Mouse (Mus musculus): ENCODE measurements around the gene Sept9.

The Sept9 gene

GRCm38 (mm10) chr11:117349429-117350363 lies 150.2 kb downstream of the Sept9 start:
- DNase-seq = peak in 1 of 2 experiments; percentile 41

DNA sequence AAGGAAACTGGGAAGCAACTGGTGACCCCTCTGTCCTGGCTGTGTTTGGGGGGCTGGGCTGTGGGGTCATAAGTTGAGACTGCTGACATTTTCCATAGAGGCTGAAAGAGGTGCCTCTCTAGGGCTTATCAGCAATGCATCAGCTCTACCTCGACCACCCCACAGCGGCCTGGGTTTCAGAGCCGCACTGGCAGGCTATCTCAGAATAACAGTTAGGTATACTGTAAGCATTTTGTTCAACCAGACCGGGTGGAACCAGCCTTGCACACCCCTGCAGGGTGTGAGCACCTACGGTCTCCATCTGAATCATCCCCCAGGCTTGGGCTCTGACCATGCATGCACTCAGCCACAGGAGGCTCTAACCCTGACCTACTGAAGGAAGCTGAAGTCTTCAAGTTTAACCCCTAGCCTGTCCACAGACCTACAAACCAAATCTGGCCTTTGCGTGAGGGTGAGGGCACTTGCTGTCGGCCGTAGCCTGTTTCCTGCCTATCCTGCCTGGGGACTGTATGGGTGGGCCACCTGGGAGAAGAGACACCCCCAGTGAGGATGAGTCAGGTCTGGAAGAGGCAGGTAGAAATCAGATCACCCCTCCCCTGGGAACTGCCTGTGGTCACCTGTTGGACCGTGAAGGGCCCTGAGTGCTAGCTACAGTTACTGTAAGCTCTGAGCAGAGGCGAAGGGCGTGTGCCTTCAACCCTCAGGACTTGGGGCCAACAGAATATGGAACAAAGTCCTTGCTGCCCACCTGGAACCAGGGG lies 151.2 kb downstream of the Sept9 start:
- no peak for DNase-seq

- DNase-seq = no peak
Observed at GRCm38 (mm10) chr11:117353126-117353525, 153.7 kb downstream of the Sept9 start.

GRCm38 (mm10) chr11:117354107-117354506 lies 154.6 kb downstream of the Sept9 start:
- peak; percentile 80 to 84 for DNase-seq

DNA sequence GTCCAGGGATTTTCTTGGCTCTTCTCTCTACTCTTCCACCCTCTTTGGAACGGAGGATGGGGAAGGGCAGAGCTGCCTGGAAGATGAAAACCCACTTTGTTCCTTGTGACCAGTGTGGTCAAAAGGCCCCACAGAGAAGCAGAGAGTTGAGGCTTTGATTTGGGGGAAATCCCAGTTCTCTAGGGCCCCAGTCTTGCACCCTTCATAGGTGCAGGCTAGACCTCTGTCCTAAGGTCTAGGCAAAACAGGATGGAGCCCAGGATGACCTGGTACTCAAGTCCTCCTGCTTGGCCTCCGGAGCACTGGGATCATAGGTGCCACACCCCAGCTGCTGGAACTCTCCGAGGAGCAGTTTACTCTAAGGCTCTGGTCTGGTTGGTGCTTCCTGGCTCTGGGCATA lies 157.5 kb downstream of the Sept9 start:
- DNase-seq = no peak

GRCm38 (mm10) chr11:117357916-117358639 lies 158.6 kb downstream of the Sept9 start:
- DNase-seq = peak; percentile 94 to 99

DNA sequence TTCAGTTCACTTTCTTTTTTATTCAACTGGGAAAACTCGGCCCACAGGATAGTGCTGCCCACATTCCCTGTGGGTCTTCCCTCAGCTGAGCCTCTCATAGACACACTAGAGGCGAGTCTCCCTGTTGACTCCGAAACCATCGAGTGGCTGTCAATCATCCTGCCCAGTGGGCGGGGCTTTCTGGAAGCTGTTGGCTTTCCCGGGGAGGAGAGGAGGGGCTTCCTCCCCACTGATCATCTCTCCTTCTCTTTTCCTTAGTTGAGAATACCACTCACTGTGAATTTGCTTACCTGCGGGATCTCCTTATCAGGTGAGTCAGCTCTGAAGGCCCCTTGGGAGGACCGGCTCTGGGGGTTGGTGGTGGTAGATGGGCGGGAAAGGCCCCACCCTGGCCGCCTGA lies 159.7 kb downstream of the Sept9 start:
- no peak for DNase-seq

GRCm38 (mm10) chr11:117359870-117360269 lies 160.4 kb downstream of the Sept9 start:
- DNase-seq = peak; percentile 53 to 86

DNA sequence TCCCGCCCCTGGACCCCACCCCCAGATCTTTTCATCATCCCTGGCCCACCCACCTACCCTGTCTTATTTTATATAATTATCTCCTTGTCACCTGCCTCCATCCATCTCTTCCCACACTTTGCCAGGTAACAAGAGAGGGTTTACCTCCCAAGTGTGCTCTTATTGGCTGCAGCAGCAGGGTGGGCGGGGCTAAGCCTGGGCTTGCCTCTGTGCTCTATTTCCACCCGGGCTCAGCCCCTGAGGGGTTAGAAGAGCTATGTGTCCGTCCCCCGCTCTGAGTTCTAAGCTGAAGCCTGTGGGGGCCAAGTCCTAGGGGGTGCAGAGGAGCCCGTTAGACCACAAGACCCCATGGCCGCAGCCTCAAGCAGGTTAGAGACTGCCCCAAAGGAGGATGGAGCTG lies 161.1 kb downstream of the Sept9 start:
- no peak for DNase-seq

GRCm38 (mm10) chr11:117362307-117362706 lies 162.8 kb downstream of the Sept9 start:
- DNase-seq = no peak

DNA sequence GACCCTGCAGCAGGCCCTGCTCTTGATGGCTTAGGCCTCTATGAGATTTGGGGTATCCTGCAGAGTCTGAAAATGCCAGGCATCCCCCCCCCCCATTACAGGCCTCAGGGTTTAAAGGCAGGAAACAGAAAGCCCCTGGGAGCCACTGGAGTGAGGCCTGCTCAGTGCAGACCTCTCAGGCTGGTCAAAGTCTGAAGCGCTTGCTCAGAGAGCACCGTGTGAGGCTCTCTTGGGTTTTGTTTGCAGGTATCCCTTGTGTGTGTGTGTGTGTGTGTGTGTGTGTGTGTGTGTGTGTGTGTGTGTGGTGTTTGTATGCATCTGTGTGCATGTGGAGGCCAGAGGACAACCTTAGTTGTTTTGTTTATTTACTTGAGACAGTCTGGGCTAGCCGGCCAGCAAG lies 164.5 kb downstream of the Sept9 start:
- DNase-seq = peak in 1 of 2 experiments; percentile 36

DNA sequence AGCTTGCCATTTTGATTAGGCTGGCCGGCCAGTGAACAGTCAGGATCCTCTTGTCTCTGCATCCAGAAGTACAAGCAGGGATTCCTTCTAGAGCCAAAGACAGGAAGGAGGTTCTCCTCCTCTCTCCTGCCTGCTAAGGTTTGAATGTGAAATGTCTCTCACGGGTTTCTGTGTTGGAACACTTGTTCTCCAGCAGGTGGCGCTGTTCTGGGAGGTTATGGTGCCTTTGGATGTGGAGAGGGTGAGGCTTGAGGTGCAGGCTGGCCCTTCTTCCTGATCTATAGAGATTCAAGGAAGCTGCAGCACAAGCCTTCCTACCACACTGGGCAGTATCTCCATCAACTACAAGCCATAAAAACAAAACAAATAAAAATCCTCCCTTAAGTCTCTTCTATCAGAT lies 167.0 kb downstream of the Sept9 start:
- peak in 1 of 2 experiments; percentile 61 for DNase-seq

- DNase-seq = no peak
Observed at GRCm38 (mm10) chr11:117366861-117367357, 167.4 kb downstream of the Sept9 start.

GRCm38 (mm10) chr11:117367937-117368336 lies 168.5 kb downstream of the Sept9 start:
- DNase-seq = no peak

GRCm38 (mm10) chr11:117369347-117369746 lies 169.9 kb downstream of the Sept9 start:
- no peak for DNase-seq

- DNase-seq = no peak
Observed at GRCm38 (mm10) chr11:117370262-117370850, 170.9 kb downstream of the Sept9 start.

- DNase-seq = no peak
Observed at GRCm38 (mm10) chr11:117372537-117372936, 173.1 kb downstream of the Sept9 start.

DNA sequence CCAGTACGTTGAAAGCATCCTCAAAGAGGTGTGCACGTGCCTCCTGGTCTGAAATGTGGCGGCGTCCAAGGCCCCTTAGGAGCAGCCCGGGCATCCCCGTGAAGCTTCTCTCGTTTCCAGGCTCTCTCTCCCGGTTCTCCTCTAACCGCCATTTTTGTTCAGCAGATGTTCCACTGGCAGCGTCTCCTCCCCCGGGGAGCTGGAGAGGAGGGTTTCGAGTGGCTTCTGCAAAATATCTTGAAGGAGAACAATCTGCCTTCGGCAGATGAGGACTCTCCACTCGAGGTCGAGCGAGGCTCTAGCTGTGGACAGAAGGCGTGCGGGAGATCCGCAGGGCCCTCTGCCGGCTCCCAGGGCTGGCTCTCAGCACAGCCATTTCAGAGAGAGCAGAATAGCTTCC lies 173.7 kb downstream of the Sept9 start:
- DNase-seq = no peak

GRCm38 (mm10) chr11:117373870-117374269 lies 174.4 kb downstream of the Sept9 start:
- no peak for DNase-seq

- DNase-seq = no peak
Observed at GRCm38 (mm10) chr11:117374288-117374687, 174.8 kb downstream of the Sept9 start.

DNA sequence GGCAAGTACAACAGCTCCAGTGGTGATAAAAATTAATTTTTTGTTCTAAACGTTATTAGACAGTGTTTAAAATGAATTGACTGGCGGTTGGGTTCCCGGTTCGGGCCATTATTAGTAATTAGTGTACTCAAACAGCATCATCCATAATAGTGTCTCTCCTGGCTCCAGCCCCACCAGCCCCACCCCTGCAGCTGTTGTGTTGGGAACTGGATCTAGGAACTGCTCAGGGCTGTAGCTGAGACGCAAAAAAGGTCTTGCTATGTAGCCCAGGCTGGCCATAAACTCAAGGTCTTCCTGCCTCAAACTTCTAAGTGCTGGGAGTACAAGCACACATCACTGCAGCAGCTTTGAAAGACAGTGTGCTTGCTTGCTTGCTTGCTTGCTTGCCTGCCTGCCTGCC lies 180.3 kb downstream of the Sept9 start:
- no peak for DNase-seq

GRCm38 (mm10) chr11:117384235-117384634 lies 184.8 kb downstream of the Sept9 start:
- no peak for DNase-seq

All from kidney, postnatal 36 days (tissue).